Mouse (Mus musculus): ENCODE data around the gene Max.

DNA sequence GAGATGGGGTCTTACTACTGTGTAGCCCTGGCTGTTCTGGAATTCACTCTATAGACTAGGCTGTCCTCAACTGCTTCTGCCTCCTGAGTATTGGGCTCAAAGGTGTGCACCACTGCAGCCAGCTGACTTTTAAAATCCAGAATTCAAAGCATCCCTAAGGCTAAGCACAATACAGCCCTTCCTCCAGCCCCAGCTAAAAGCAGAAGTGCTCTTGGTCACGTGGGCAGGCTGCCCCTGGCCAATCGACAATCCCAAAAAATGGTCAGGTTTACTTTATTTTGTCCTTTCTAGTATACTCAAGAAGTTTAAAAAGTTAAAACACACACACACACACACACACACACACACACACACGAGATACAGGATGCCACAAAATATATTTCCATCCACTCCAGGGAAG, 19.0 kb downstream of the Max start:
- TF ChIP-seq CTCF (IDR thresholded peaks at IDR 0.05; ENCODE audit: low read depth, low read length) (no peak), POLR2A (IDR thresholded peaks at IDR 0.05; ENCODE audit: insufficient read depth, low read length) (no peak), EP300 (IDR thresholded peaks at IDR 0.05; ENCODE audit: insufficient read depth, low read depth, low read length) (no peak)

Measured in ES-Bruce4 (cell line).